ENCODE assay signal across 9 mouse cellular contexts in genomic region chr1:143803537-143803936, GRCm38 (mm10). TPM values are rescaled to one million over a fixed set of nuclear protein-coding genes. Genes with fewer than 3 reads are reported as not detected.
DNase-seq lines count a peak whose midpoint lies in the region; ATAC-seq and TF ChIP-seq lines count a peak whose summit lies in the region.
"Had no signal": no experiment of that assay in that cellular context is flagged by ENCODE, and none has a peak within 500 bp of the region (broad histone marks: within the 10 kb centered on the region; RNA-seq: fewer than 3 reads in every experiment).

No protein-coding gene starts in this region.

- 32% methylated on average over 4 of the region's 4 CpGs for WGBS in hindbrain, postnatal 0 days
- 35% methylated on average over 4 of the region's 4 CpGs for WGBS in thymus, adult 2 months

- TF ChIP-seq CTCF in hindbrain, postnatal 0 days (IDR thresholded peaks at IDR 0.05; ENCODE audit: low read depth): peak; percentile 64
- no peak for TF ChIP-seq CTCF in thymus, adult 2 months (IDR thresholded peaks at IDR 0.05; ENCODE audit: borderline replicate concordance, control insufficient read depth, extremely low read depth, insufficient read depth, low read length, poor library complexity)

- no peak overlapping the region for H3K9ac ChIP-seq in hindbrain, postnatal 0 days (replicated peaks; ENCODE audit: low read length)
- H3K9ac ChIP-seq: heart, embryonic 15.5 days had no signal

- DNase-seq in left cerebral cortex, adult 11 months (ENCODE audit: low spot score): peak; percentile 68
- no peak for DNase-seq in left cerebral cortex, postnatal 36 days (ENCODE audit: low spot score in 2 of 2)
- peak; percentile 51 for DNase-seq in MEL-GATA-1-ER (ENCODE audit: extremely low read depth, low read depth)
- DNase-seq in c-Kit-positive CD71-positive TER-119-positive erythroid progenitor cells, embryonic 14.5 days (ENCODE audit: low spot score): peak; percentile 59
- peak; percentile 95 for DNase-seq in hindbrain, postnatal 0 days (ENCODE audit: low spot score)
- DNase-seq in spleen, postnatal 14 days (ENCODE audit: low spot score in 2 of 2): no peak
- DNase-seq in thymus, adult 2 months: no peak

- H3K27ac ChIP-seq in hindbrain, postnatal 0 days: no peak overlapping the region
- no peak overlapping the region for H3K27ac ChIP-seq in thymus, adult 2 months (ENCODE audit: control insufficient read depth, insufficient read depth, low read length)
- H3K27ac ChIP-seq: heart, embryonic 15.5 days had no signal

- no peak overlapping the region for H3K4me3 ChIP-seq in hindbrain, postnatal 0 days (ENCODE audit: low read length)
- no peak overlapping the region for H3K4me3 ChIP-seq in thymus, adult 2 months (ENCODE audit: control insufficient read depth, insufficient read depth, low read length)
- H3K4me3 ChIP-seq: heart, embryonic 15.5 days had no signal

- H3K9me3 ChIP-seq in hindbrain, postnatal 0 days (ENCODE audit: low read length): no peaks in the 10 kb centered on the region
- H3K9me3 ChIP-seq: heart, embryonic 15.5 days had no signal

- peak; percentile 72 for ATAC-seq in hindbrain, postnatal 0 days
- peak; percentile 100 for ATAC-seq in megakaryocyte progenitor cell, adult 5-6 weeks (replicated peaks; ENCODE audit: poor library complexity)

- intact Hi-C loops in left cerebral cortex, postnatal 36 days (cut with DNase I): loop anchor here (5.0 to 10.0 kb wide), 2 partner anchors 391 to 574 kb away; no protein-coding TSS in a partner anchor

- H3K4me1 ChIP-seq in hindbrain, postnatal 0 days (ENCODE audit: insufficient read depth, low read length): no peaks in the 10 kb centered on the region
- H3K4me1 ChIP-seq in thymus, adult 2 months (replicated peaks; ENCODE audit: control insufficient read depth, insufficient read depth, low read length): no peaks in the 10 kb centered on the region
- H3K4me1 ChIP-seq: heart, embryonic 15.5 days had no signal

- H3K36me3 ChIP-seq in hindbrain, postnatal 0 days (ENCODE audit: insufficient read depth, low read length): no peaks in the 10 kb centered on the region
- peaks cover 13% of the 10 kb centered on the region for H3K36me3 ChIP-seq in thymus, adult 2 months (ENCODE audit: control insufficient read depth, insufficient read depth, low read length)
- H3K36me3 ChIP-seq: heart, embryonic 15.5 days had no signal

- no peak overlapping the region for H3K4me2 ChIP-seq in hindbrain, postnatal 0 days (ENCODE audit: low read depth, low read length)
- H3K4me2 ChIP-seq: heart, embryonic 15.5 days had no signal

- H3K27me3 ChIP-seq in hindbrain, postnatal 0 days (ENCODE audit: insufficient read depth, low read length): no peaks in the 10 kb centered on the region
- H3K27me3 ChIP-seq in thymus, adult 2 months (ENCODE audit: control insufficient read depth, insufficient read depth, low read length): no peaks in the 10 kb centered on the region
- H3K27me3 ChIP-seq: heart, embryonic 15.5 days had no signal

- no peak for TF ChIP-seq POLR2A in thymus, adult 2 months (IDR thresholded peaks at IDR 0.05; ENCODE audit: control insufficient read depth, extremely low read depth, insufficient read depth, low read length, poor library complexity)

RNA-seq across cellular contexts. Expression of gene Uchl5, which starts 26.5 kb away (rescaled TPM):
- total RNA-seq in left cerebral cortex, postnatal 36 days (2021): 10 to 100 TPM; 38.7 to 40.0 TPM
- 4.4 and 7.2 TPM in 2 replicates for total RNA-seq in hindbrain, postnatal 0 days (2014; rRNA removed)
- 65.1 and 65.5 TPM in 2 replicates for polyA plus RNA-seq in hindbrain, postnatal 0 days (2015; fragmentation: Nextera tagmentation; extraction: Ambion mirVana)
- 177 and 198 TPM in 2 replicates for total RNA-seq in megakaryocyte progenitor cell, adult 5-6 weeks (2015)
- 195 and 207 TPM in 2 replicates for total RNA-seq in megakaryocyte progenitor cell, adult 5-6 weeks (2017)
- 5.0 and 10.8 TPM in 2 replicates for polyA plus RNA-seq in thymus, adult 2 months (2012; rRNA removed)

RNA-seq across cellular contexts. Expression of gene Trove2, which starts 26.7 kb away (rescaled TPM):
- 10 to 100 TPM; 25.5 to 29.7 TPM for total RNA-seq in left cerebral cortex, postnatal 36 days (2021)
- 28.6 and 29.1 TPM in 2 replicates for total RNA-seq in hindbrain, postnatal 0 days (2014; rRNA removed)
- polyA plus RNA-seq in hindbrain, postnatal 0 days (2015; fragmentation: Nextera tagmentation; extraction: Ambion mirVana): 24.2 and 24.6 TPM in 2 replicates
- 1.2 and 2.7 TPM in 2 replicates for total RNA-seq in megakaryocyte progenitor cell, adult 5-6 weeks (2015)
- 1.9 and 2.5 TPM in 2 replicates for total RNA-seq in megakaryocyte progenitor cell, adult 5-6 weeks (2017)
- polyA plus RNA-seq in thymus, adult 2 months (2012; rRNA removed): 0.75 and 0.97 TPM in 2 replicates

Comparison
In these comparisons a context has a peak if more than half of its experiments do, and no peak if none do; other contexts are left out.
1. DNase-seq: peak in left cerebral cortex, adult 11 months (single experiment), MEL-GATA-1-ER (single experiment), c-Kit-positive CD71-positive TER-119-positive erythroid progenitor cells, embryonic 14.5 days (single experiment) and hindbrain, postnatal 0 days (single experiment); none in left cerebral cortex, postnatal 36 days (0 of 2), spleen, postnatal 14 days (0 of 2) and thymus, adult 2 months (single experiment).
2. RNA of gene Uchl5, which starts 26.5 kb away (total RNA-seq): 177 to 207 TPM in megakaryocyte progenitor cell, adult 5-6 weeks; 38.7 to 40.0 TPM in left cerebral cortex, postnatal 36 days and 4.4 to 7.2 TPM in hindbrain, postnatal 0 days; every median in the first group is over 4 times any median in the second.